Mouse (Mus musculus) kidney, embryonic 15.5 days (tissue): ENCODE data around the gene Ptpn6. TPM values are rescaled to one million over a fixed set of nuclear protein-coding genes. Genes with fewer than 3 reads are reported as not detected.
A peak's percentile ranks its signal among the peaks of the same experiment; 100 is the strongest.
"Not testable (repeated sequence)": the region's sequence is repeated elsewhere in the genome, so short reads cannot be mapped to it uniquely, and the experiment has no call there.

ENCODE experiments used
- ATAC-seq: fragments of 200-750 bp; cut with Nextera tagmentation; replicated peaks from 2 replicates; pipeline ENCODE4 v1.8.0; 2017; ENCODE audit warnings: moderate TSS enrichment; ENCODE audit not compliant: low FRiP score
- H3K27ac ChIP-seq: fragments of 300-500 bp; sonication (generic); 2 replicates; pipeline ENCODE4 v1.5.1; 2015; ENCODE audit warnings: mild to moderate bottlenecking, inconsistent platforms
- H3K27me3 ChIP-seq: fragments of 300-500 bp; sonication (generic); 2 replicates; pipeline ENCODE4 v1.6.1; 2015; ENCODE audit warnings: inconsistent platforms
- H3K36me3 ChIP-seq: fragments of 300-500 bp; sonication (generic); 2 replicates; pipeline ENCODE4 v1.6.1; 2015; ENCODE audit warnings: inconsistent platforms
- H3K4me1 ChIP-seq: fragments of 300-500 bp; sonication (generic); 2 replicates; pipeline ENCODE4 v1.6.1; 2015; ENCODE audit warnings: inconsistent platforms
- H3K4me2 ChIP-seq: fragments of 300-500 bp; sonication (generic); 2 replicates; pipeline ENCODE4 v1.6.1; 2015; ENCODE audit warnings: moderate library complexity, mild to moderate bottlenecking, inconsistent platforms
- H3K4me3 ChIP-seq: fragments of 300-500 bp; sonication (generic); replicated peaks from 2 replicates; pipeline ENCODE4 v1.5.1; 2015; ENCODE audit warnings: mild to moderate bottlenecking, inconsistent platforms
- H3K9ac ChIP-seq: fragments of 300-500 bp; sonication (generic); 2 replicates; pipeline ENCODE4 v1.6.1; 2015; ENCODE audit warnings: mild to moderate bottlenecking, inconsistent platforms
- H3K9me3 ChIP-seq: fragments of 300-500 bp; sonication (generic); replicated peaks from 2 replicates; pipeline ENCODE4 v1.6.1; 2016; ENCODE audit warnings: inconsistent platforms
- WGBS: fragments of 180-500 bp; shearing (Covaris S2); methylation state at CpG from one replicate; pipeline ENCODE4 v1.1.7; 2015; ENCODE audit warnings: mixed read lengths; 5-methylcytosine and 5-hydroxymethylcytosine counted together
- polyA plus RNA-seq: library from polyadenylated mRNA; unstranded; fragments of >200 nt; fragmentation: Nextera tagmentation; extraction: Ambion mirVana; gene quantifications from 2 replicates; pipeline ENCODE4 v1.2.1, GENCODE M21; 2015

The Ptpn6 gene
- polyA plus RNA-seq, 1 experiment from 2014 or later, result 13.3 TPM

DNA sequence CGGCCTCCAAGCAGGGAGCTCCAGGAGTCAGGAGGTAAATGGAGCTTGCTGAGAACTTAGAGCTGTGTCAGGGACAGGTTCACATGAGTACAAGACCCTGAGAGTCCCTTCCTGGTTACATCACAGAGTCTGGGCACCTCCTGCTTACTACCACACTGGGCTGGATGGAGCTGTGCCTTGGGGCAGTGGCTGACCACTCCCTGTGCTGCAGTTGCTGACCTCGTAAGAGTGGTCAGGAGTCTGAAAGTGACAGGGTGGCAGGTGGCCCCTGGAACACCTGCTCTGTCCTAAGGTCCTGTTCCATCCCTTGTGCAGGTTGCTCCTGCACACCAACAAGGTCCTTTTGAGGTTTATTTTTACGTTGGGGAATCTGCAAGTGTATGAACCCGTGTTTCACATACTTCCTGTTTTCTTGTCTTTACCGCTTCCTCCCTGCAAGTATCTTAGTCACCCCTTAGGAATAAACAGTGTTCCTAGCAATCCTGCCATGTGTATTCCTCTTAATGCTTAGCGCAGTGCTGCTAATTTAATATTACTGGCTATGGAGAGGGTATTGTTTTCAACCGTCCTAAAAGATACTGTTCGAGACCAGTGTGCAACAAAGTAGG is 50.3 kb downstream of the Ptpn6 start:
- Histone ChIP-seq H3K9me3 (no peaks in the 10 kb centered on the region), H3K4me3 (no peak overlapping the region), H3K27ac (no peak overlapping the region), H3K4me1 (peaks cover 19% of the 10 kb centered on the region), H3K27me3 (no peaks in the 10 kb centered on the region), H3K9ac (no peak overlapping the region), H3K36me3 (no peaks in the 10 kb centered on the region), H3K4me2 (no peak overlapping the region)
- WGBS, result 75% methylated on average over 8 of the region's 8 CpGs
- no peak; the same call in 1 of the 2 replicates for ATAC-seq

DNA sequence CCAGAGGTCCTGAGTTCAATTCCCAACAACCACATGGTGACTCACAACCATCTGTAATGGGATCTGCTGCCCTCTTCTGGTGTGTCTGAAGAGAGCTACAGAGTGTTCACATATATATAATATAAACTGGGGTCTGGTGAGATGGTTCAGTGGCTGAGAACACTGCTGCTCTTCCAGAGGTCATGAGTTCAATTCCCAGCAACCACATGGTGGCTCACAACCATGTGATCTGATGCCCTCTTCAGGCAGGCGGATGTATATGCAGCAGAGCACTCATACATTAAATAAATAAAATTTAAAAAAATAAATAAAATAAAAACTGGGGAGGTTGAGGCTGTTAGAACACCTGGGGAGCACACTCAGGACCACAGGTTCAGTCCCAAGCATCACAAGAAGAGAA is 51.9 kb downstream of the Ptpn6 start:
- ATAC-seq, H3K36me3 ChIP-seq, H3K27ac ChIP-seq, H3K9ac ChIP-seq, H3K4me2 ChIP-seq, H3K9me3 ChIP-seq, H3K27me3 ChIP-seq, H3K4me3 ChIP-seq: not testable (repeated sequence)
- H3K4me1 ChIP-seq, result peaks cover 19% of the 10 kb centered on the region
- WGBS, result 97% methylated on average over 1 of the region's 1 CpGs

DNA sequence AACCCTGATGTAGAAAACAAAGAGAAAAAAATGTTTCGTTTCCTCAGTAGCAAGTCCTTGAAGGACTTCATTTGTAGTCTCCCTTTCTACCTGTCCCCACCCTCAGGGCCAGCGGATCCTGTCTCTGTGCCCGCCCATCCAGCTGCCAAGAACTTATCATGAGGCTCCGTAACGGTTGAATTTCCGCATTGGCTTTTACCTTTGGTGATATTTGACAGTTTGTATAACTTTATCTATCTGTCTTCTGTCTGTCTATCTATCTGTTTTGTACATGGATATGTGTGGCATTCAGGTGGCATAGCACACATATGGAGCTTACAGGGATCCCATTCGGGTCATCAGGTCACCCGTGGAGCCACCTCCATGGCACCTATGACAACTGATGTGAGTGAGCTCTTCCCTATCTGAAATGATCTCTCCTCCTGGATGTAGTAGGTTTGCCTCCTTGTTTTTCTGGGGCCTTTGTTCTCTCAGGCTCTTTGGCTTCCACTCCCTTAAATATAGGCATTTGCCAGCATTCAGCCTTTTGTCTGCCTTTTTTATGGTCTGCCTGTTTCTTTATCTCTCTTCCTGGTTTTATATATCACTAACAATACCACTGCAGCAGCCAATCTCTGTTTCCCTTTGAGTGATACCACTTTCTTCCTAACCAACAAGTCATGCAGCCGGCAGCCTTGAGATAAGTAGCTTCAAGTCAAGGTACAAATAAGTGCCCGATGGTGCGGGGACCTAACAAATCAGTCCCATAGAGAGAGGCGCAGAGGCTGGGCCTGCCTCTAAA is 52.7 kb downstream of the Ptpn6 start:
- H3K36me3 ChIP-seq, result no peaks in the 10 kb centered on the region
- H3K27me3 ChIP-seq, result no peaks in the 10 kb centered on the region
- WGBS, result 88% methylated on average over 12 of the region's 12 CpGs
- H3K4me3 ChIP-seq, result no peak overlapping the region
- peaks cover 21% of the 10 kb centered on the region for H3K4me1 ChIP-seq
- no peak overlapping the region for H3K9ac ChIP-seq
- H3K4me2 ChIP-seq, result no peak overlapping the region
- no peak overlapping the region for H3K27ac ChIP-seq
- ATAC-seq, result no peak
- no peaks in the 10 kb centered on the region for H3K9me3 ChIP-seq

GRCm38 (mm10) chr6:124683591-124684417 is 54.7 kb downstream of the Ptpn6 start:
- 71% methylated on average over 14 of the region's 14 CpGs for WGBS
- Histone ChIP-seq H3K36me3 (no peaks in the 10 kb centered on the region), H3K4me3 (no peak overlapping the region), H3K4me2 (no peak overlapping the region), H3K27ac (peak overlapping the region; percentile 41; the same call in 1 of the 2 replicates), H3K9me3 (no peaks in the 10 kb centered on the region), H3K4me1 (peaks cover 21% of the 10 kb centered on the region), H3K27me3 (no peaks in the 10 kb centered on the region), H3K9ac (no peak overlapping the region)
- ATAC-seq, result peak; percentile 58

GRCm38 (mm10) chr6:124682291-124682690 is 56.2 kb downstream of the Ptpn6 start:
- H3K4me3 ChIP-seq, H3K9ac ChIP-seq, H3K9me3 ChIP-seq, H3K4me2 ChIP-seq, H3K27me3 ChIP-seq, H3K36me3 ChIP-seq: not testable (repeated sequence)
- ATAC-seq, result 0 out of 2 replicates have a peak, but pooled peaks have one; percentile 46
- Histone ChIP-seq H3K27ac (peak overlapping the region; percentile 37; the same call in 1 of the 2 replicates), H3K4me1 (peaks cover 16% of the 10 kb centered on the region)
- WGBS, result 66% methylated on average over 6 of the region's 6 CpGs

DNA sequence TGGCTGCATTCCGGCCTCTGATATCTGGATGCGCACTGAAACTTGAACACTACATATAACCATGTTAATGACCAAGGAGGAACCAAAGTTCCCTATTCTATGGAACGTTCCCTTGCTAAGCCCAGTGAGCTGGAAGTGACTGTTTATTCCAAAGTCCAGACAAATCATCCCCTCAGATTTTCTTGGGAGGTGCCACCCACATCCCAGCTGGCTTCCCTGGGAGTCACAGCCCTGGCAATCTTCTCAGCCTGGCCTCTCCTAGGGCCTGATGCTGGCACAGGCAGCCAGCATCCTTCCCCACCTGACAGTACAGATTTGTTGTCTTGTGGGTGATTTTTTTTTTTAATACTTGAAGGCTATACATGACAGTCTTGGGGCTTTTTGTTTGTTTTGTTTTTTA is 59.0 kb downstream of the Ptpn6 start:
- WGBS, result 88% methylated on average over 3 of the region's 3 CpGs
- Histone ChIP-seq H3K4me2 (no peak overlapping the region), H3K4me3 (no peak overlapping the region), H3K4me1 (peaks cover 16% of the 10 kb centered on the region), H3K27ac (no peak overlapping the region), H3K27me3 (no peaks in the 10 kb centered on the region), H3K9ac (no peak overlapping the region), H3K36me3 (peaks cover 11% of the 10 kb centered on the region; the same call in 1 of the 2 replicates), H3K9me3 (no peaks in the 10 kb centered on the region)
- ATAC-seq, result no peak

DNA sequence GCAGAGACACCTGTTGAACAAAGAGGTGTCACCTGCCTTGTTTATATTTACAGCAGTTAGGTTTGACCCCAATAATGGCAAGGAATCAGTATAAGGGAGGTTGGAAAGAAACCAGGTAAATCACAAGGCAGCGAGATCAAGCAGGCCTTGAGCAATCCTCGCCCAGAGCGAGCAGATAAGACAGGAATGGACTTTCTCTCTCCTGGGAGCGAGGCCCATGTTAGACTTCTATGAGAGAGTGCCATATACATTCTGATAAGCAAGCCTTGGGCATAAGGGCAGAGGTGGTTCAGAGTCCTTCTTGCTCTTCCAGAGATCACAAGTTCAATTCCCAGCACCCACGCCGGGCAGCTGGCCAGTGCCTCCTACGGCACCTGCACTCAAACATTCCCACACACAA is 59.7 kb downstream of the Ptpn6 start:
- H3K4me3 ChIP-seq, result no peak overlapping the region
- no peak overlapping the region for H3K9ac ChIP-seq
- ATAC-seq, result no peak
- WGBS, result 95% methylated on average over 7 of the region's 7 CpGs
- H3K27ac ChIP-seq, result no peak overlapping the region
- H3K4me2 ChIP-seq, result no peak overlapping the region
- peaks cover 16% of the 10 kb centered on the region; the same call in 1 of the 2 replicates for H3K36me3 ChIP-seq
- no peaks in the 10 kb centered on the region for H3K9me3 ChIP-seq
- no peaks in the 10 kb centered on the region for H3K27me3 ChIP-seq
- peaks cover 14% of the 10 kb centered on the region for H3K4me1 ChIP-seq

GRCm38 (mm10) chr6:124676171-124676570 is 62.3 kb downstream of the Ptpn6 start:
- Histone ChIP-seq H3K4me3 (no peak overlapping the region), H3K27me3 (no peaks in the 10 kb centered on the region), H3K4me2 (no peak overlapping the region), H3K9ac (no peak overlapping the region), H3K4me1 (peaks cover 10% of the 10 kb centered on the region), H3K27ac (no peak overlapping the region), H3K36me3 (peaks cover 16% of the 10 kb centered on the region; the same call in 1 of the 2 replicates), H3K9me3 (no peaks in the 10 kb centered on the region)
- no peak for ATAC-seq
- WGBS, result 84% methylated on average over 6 of the region's 6 CpGs

DNA sequence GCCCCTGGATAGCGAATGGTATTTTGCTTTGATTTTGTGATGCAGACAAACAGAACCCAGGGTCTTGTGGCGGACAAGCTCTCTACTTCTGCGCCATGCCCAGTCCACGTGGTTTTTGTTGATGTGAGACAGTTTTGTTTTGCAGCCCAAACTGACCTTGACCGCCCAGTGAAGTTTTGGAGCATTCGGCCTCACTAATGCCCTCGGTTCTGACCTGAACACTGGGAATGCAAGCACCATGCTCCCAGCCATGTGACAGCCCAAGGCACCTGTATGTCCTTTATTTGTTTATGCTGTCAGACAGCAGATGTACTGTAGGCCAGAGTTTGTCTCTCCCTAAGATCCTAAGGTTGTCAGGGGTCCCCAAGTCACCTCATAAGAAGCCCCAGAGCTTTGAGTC is 63.9 kb downstream of the Ptpn6 start:
- peaks cover 16% of the 10 kb centered on the region; the same call in 1 of the 2 replicates for H3K36me3 ChIP-seq
- H3K27ac ChIP-seq, result no peak overlapping the region
- no peaks in the 10 kb centered on the region for H3K27me3 ChIP-seq
- 95% methylated on average over 7 of the region's 7 CpGs for WGBS
- no peak overlapping the region for H3K4me2 ChIP-seq
- peaks cover 10% of the 10 kb centered on the region for H3K4me1 ChIP-seq
- H3K4me3 ChIP-seq, result no peak overlapping the region
- ATAC-seq, result no peak
- no peaks in the 10 kb centered on the region for H3K9me3 ChIP-seq
- H3K9ac ChIP-seq, result no peak overlapping the region

DNA sequence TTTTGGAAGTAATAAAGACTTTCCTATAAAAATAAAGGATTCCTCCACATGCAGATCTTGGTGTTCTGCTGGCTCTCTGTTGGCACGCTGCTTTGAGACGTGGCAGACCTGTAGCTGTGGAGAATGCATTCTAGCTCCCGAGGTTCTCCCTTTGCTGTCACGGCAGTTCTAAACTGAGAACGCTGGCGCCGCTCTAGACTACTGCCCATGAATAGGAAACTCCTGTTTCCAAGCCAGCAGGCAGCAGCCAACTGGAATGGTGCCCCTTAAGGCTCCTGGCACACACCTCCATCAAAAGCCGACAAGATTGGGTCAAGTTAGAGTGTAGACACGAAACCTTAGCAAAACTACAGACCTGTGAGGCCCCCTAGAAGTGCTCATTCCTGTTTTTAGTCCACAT is 64.9 kb downstream of the Ptpn6 start:
- WGBS, result 89% methylated on average over 9 of the region's 9 CpGs
- H3K4me2 ChIP-seq, result no peak overlapping the region
- no peak overlapping the region for H3K27ac ChIP-seq
- no peak for ATAC-seq
- H3K9ac ChIP-seq, result no peak overlapping the region
- no peaks in the 10 kb centered on the region for H3K27me3 ChIP-seq
- H3K4me1 ChIP-seq, result peaks cover 10% of the 10 kb centered on the region
- no peak overlapping the region for H3K4me3 ChIP-seq
- peaks cover 16% of the 10 kb centered on the region; the same call in 1 of the 2 replicates for H3K36me3 ChIP-seq
- H3K9me3 ChIP-seq, result no peaks in the 10 kb centered on the region

DNA sequence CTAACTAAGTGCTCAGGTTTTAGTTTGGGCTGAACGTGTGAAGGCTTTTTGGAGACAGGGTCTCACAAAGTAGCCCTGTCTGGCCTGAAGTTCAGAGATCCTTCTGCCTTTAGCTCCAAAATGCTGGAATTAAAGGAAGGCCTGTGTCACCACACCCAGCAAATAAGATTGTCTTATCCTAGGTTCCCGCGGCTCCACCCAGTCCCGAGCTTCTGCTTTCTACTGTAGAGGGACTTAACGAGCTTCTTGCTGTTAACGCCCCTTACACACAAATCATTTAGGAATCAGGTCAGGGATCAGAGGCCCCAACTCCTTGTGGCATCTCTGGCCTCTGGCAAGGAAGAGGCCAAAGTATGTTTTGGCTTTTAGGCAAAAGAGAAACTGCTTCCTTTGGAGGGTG is 66.4 kb downstream of the Ptpn6 start:
- Histone ChIP-seq H3K4me3 (no peak overlapping the region), H3K9me3 (no peaks in the 10 kb centered on the region), H3K27ac (no peak overlapping the region), H3K4me1 (peaks cover 10% of the 10 kb centered on the region), H3K9ac (no peak overlapping the region), H3K27me3 (no peaks in the 10 kb centered on the region), H3K4me2 (no peak overlapping the region), H3K36me3 (peaks cover 16% of the 10 kb centered on the region; the same call in 1 of the 2 replicates)
- ATAC-seq, result no peak
- 42% methylated on average over 6 of the region's 6 CpGs for WGBS
